Mouse (Mus musculus): Measurements from ENCODE around the gene Slco6d1. TPM values are rescaled to one million over a fixed set of nuclear protein-coding genes. Genes with fewer than 3 reads are reported as not detected.

Slco6d1 gene
- total RNA-seq (2023): not detected in 2 replicates

DNA sequence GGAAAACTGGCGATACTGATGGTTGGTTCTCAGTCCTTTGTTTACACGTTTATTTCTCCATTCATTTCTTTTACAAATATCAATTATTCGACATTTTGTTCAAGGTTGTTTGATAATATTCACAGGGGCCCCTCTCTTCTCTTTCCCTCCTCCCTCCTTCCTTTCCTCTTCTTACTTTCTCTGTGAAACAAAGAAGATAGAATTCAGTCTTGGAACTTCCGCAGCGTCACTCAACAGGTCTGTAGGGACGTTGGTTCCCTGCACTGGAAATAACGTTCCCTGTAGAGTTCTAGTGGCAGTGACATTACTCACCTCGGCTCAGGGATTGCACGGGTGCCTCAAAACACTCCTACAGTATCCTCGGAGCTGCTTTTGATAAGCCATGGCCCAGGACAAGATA lies at the start of gene Slco6d1:
TSS of gene Slco6d1 (plus strand) at position 301 of the 400 bp plus-strand sequence.

